Mouse (Mus musculus): ENCODE data around the gene Gmnn. TPM values are rescaled to one million over a fixed set of nuclear protein-coding genes. Genes with fewer than 3 reads are reported as not detected.

Gmnn gene
- polyA plus RNA-seq, 2 experiments from 2014 or later: 26.7 to 30.0 TPM

- no peak for ATAC-seq
Measured at GRCm38 (mm10) chr13:24702128-24702527, 59.6 kb downstream of the Gmnn start.

Other genes starting within 250 kb of the Gmnn start
- 100 to 1,000 TPM; 228 to 281 TPM for gene Ripor2, start 179.7 kb downstream of the Gmnn start, polyA plus RNA-seq (2017; shearing (Covaris generic))
- gene Armh2, start 20.7 kb downstream of the Gmnn start, polyA plus RNA-seq (2017; shearing (Covaris generic)): under 1 TPM in 1 of 2 experiments, not detected in 1; 0.38 TPM
- 10 to 100 TPM; 24.0 to 51.6 TPM for gene BC005537, start 39.7 kb upstream of the Gmnn start, polyA plus RNA-seq (2017; shearing (Covaris generic))
- 10 to 100 TPM; 59.1 to 69.9 TPM for gene Acot13, start 69.6 kb upstream of the Gmnn start, polyA plus RNA-seq (2017; shearing (Covaris generic))
- gene Tdp2, start 69.8 kb upstream of the Gmnn start, polyA plus RNA-seq (2017; shearing (Covaris generic)): 10 to 100 TPM; 17.6 to 19.8 TPM
- 1 to 10 TPM in 1 of 2 experiments, under 1 TPM in 1; 0.19 to 1.7 TPM for gene D130043K22Rik, start 83.2 kb upstream of the Gmnn start, polyA plus RNA-seq (2017; shearing (Covaris generic))
- gene Aldh5a1, start 175.7 kb upstream of the Gmnn start, polyA plus RNA-seq (2017; shearing (Covaris generic)): under 1 TPM; 0.31 to 0.34 TPM
- 1 to 10 TPM; 1.9 to 4.5 TPM for gene Gpld1, start 181.2 kb upstream of the Gmnn start, polyA plus RNA-seq (2017; shearing (Covaris generic))